Mouse (Mus musculus) lung, embryonic 16.5 days (tissue): ENCODE results near the gene Rasgrp2. TPM values are rescaled to one million over a fixed set of nuclear protein-coding genes. Genes with fewer than 3 reads are reported as not detected.

Experiments
- ATAC-seq: fragments of 200-750 bp; cut with Nextera tagmentation; 2 replicates; pipeline ENCODE4 v1.8.0; 2017; ENCODE audit warnings: low read depth, mild to moderate bottlenecking, moderate library complexity
- H3K27ac ChIP-seq: fragments of 300-500 bp; sonication (generic); 2 replicates; pipeline ENCODE4 v1.5.1; 2014; ENCODE audit warnings: mild to moderate bottlenecking, control low read depth, low read length
- H3K27me3 ChIP-seq: fragments of 300-500 bp; sonication (generic); 2 replicates; pipeline ENCODE4 v1.6.1; 2014; ENCODE audit warnings: low read depth, low read length, mixed read lengths; ENCODE audit not compliant: control insufficient read depth, insufficient read depth
- H3K36me3 ChIP-seq: fragments of 300-500 bp; sonication (generic); 2 replicates; pipeline ENCODE4 v1.6.1; 2014; ENCODE audit warnings: low read length; ENCODE audit not compliant: control insufficient read depth, insufficient read depth
- H3K4me1 ChIP-seq: fragments of 300-500 bp; sonication (generic); replicated peaks from 2 replicates; pipeline ENCODE4 v1.6.1; 2014; ENCODE audit warnings: low read length, mixed read lengths; ENCODE audit not compliant: control insufficient read depth, insufficient read depth
- H3K4me2 ChIP-seq: fragments of 300-500 bp; sonication (generic); 2 replicates; pipeline ENCODE4 v1.6.1; 2014; ENCODE audit warnings: low read depth, low read length, control low read depth
- H3K4me3 ChIP-seq: fragments of 300-500 bp; sonication (generic); 2 replicates; pipeline ENCODE4 v1.5.1; 2014; ENCODE audit warnings: mild to moderate bottlenecking, low read length, control low read depth
- H3K9ac ChIP-seq: fragments of 300-500 bp; sonication (generic); 2 replicates; pipeline ENCODE4 v1.6.1; 2014; ENCODE audit warnings: low read length, control low read depth
- H3K9me3 ChIP-seq: fragments of 300-500 bp; sonication (generic); 2 replicates; pipeline ENCODE4 v1.6.1; 2016; ENCODE audit warnings: low read length; ENCODE audit not compliant: control insufficient read depth
- WGBS: fragments of 180-500 bp; shearing (Covaris S2); extraction: QIAGEN DNeasy Blood & Tissue Kit; methylation state at CpG from one replicate; pipeline ENCODE4 v1.1.7; 2014; 5-methylcytosine and 5-hydroxymethylcytosine counted together
- polyA plus RNA-seq: library from polyadenylated mRNA; unstranded; fragments of >200 nt; fragmentation: Nextera tagmentation; extraction: Ambion mirVana; gene quantifications from 2 replicates; pipeline ENCODE4 v1.2.1, GENCODE M21; 2015

The Rasgrp2 gene
- polyA plus RNA-seq, 1 experiment from 2014 or later = 93.7 TPM

- Histone ChIP-seq H3K27ac (no peak overlapping the region), H3K36me3 (no peaks in the 10 kb centered on the region), H3K27me3 (peaks cover 45% of the 10 kb centered on the region), H3K9ac (no peak overlapping the region), H3K4me2 (no peak overlapping the region), H3K4me1 (peaks cover 7% of the 10 kb centered on the region), H3K4me3 (no peak overlapping the region), H3K9me3 (no peaks in the 10 kb centered on the region)
- 48% methylated on average over 19 of the region's 19 CpGs for WGBS
- no peak for ATAC-seq
Measured at GRCm38 (mm10) chr19:6420481-6421210, 21.5 kb downstream of the Rasgrp2 start.

GRCm38 (mm10) chr19:6421211-6421590 is 22.1 kb downstream of the Rasgrp2 start:
- Histone ChIP-seq H3K27me3 (peaks cover 51% of the 10 kb centered on the region), H3K4me2 (no peak overlapping the region), H3K4me1 (peaks cover 7% of the 10 kb centered on the region), H3K9ac (no peak overlapping the region), H3K27ac (no peak overlapping the region), H3K4me3 (no peak overlapping the region), H3K36me3 (no peaks in the 10 kb centered on the region), H3K9me3 (no peaks in the 10 kb centered on the region)
- 76% methylated on average over 9 of the region's 9 CpGs for WGBS
- no peak for ATAC-seq

DNA sequence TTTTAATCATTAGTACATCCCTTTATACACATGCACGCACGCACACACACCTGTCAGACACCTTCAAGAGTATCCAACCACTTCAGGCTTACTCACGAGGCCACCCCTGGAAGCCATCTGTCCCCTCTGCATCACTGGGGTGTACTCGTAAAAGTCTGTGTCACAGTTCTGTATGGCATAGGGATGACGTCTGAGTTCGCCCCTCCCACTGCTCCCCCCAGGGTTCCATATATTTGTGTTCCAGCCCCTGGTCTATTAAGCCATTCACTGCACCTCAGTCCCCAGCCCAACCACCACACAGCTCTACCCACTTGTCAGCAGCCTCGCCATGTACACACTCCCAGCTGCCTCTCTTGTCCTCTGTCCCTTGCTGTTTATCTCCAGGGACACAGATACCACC is 22.9 kb downstream of the Rasgrp2 start:
- peaks cover 7% of the 10 kb centered on the region for H3K4me1 ChIP-seq
- H3K4me2 ChIP-seq = no peak overlapping the region
- no peaks in the 10 kb centered on the region for H3K9me3 ChIP-seq
- no peak overlapping the region for H3K4me3 ChIP-seq
- no peaks in the 10 kb centered on the region for H3K36me3 ChIP-seq
- ATAC-seq = no peak
- H3K9ac ChIP-seq = no peak overlapping the region
- WGBS = 41% methylated on average over 7 of the region's 7 CpGs
- H3K27me3 ChIP-seq = peaks cover 58% of the 10 kb centered on the region
- H3K27ac ChIP-seq = no peak overlapping the region

DNA sequence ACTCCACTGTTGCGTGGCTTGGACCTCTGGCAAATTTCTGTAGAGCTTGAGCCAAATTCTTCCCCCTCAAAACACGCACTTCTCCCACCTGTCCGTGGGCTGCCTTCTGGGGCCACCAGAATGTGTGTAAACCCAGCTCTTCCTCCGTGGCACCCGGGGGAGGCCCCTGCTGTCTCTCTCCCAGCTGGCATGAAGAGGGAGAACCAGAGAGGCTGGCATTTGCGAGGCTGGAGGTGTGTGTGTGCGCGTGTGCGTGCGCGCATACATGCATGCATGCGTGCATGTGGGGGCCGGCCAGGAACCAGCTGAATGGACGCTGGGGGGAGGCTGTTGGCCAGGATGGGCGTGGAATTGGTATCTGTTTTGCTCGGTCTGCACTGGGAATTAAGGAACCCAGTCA is 24.1 kb downstream of the Rasgrp2 start:
- no peaks in the 10 kb centered on the region for H3K9me3 ChIP-seq
- no peak overlapping the region for H3K27ac ChIP-seq
- no peak overlapping the region for H3K4me3 ChIP-seq
- H3K4me1 ChIP-seq = peaks cover 13% of the 10 kb centered on the region
- H3K27me3 ChIP-seq = peaks cover 62% of the 10 kb centered on the region
- 72% methylated on average over 16 of the region's 16 CpGs for WGBS
- no peaks in the 10 kb centered on the region for H3K36me3 ChIP-seq
- no peak for ATAC-seq
- H3K9ac ChIP-seq = no peak overlapping the region
- no peak overlapping the region for H3K4me2 ChIP-seq

DNA sequence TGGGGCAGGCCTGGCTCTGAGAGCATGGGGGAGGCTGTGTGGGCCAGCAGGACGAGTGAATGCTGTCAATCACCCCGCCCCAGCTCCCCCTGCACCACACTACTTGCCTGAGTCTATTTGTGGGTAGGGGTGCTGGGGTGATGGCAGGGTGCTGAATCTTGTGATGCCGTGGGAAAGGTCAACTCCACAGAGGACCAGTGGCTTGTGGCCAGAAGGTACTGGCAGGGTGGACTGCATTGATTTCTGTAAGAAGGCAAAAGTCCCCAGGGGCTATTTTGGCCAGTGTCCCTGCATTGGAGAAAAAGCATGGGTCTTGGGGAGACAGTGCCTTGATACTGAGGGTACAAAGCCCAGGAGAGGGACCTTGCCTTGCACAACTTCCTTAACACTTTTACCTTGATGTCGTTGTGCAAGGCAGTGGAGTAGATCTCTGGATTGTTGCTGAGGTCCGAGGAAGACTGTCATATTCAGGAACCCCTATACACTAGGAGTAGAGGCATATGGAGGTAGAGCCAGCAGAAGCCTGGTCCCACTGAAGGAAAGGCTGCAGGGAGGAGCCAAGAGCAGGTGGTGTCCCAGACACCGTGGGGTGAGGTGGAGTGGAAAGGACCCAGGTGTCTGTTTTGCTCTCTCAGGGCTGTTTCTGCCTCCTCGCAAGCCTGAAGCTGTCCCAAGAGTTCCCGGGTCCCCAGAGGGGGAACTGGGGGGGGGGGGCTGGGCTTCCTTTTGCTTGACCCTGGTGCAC is 25.2 kb downstream of the Rasgrp2 start:
- H3K27ac ChIP-seq = no peak overlapping the region
- no peaks in the 10 kb centered on the region for H3K36me3 ChIP-seq
- peaks cover 13% of the 10 kb centered on the region for H3K4me1 ChIP-seq
- H3K9me3 ChIP-seq = no peaks in the 10 kb centered on the region
- no peak overlapping the region for H3K4me3 ChIP-seq
- no peak overlapping the region for H3K4me2 ChIP-seq
- WGBS = 59% methylated on average over 8 of the region's 8 CpGs
- H3K9ac ChIP-seq = no peak overlapping the region
- no peak for ATAC-seq
- peaks cover 62% of the 10 kb centered on the region for H3K27me3 ChIP-seq

DNA sequence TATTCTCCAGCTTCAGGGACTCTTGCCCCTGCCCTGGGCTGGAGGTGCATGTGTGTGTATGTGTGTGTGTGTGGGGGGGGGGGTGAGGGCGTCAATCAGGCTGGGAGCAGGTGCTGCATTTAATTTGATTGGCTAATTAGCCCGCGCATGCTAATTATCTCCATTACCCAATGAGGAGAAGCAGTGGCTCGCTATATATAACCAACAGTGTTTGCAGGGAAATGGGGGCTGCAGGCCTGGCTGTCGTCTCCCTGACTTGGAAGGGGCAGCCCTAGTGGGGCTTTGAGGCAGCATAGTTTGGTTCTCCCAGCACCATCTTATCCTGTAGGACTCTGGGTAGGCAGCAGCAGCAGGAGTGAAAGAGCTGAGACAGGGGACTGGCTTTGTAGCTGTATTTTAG is 26.5 kb downstream of the Rasgrp2 start:
- no peak for ATAC-seq
- H3K4me3 ChIP-seq = no peak overlapping the region
- H3K27ac ChIP-seq = no peak overlapping the region
- peaks cover 62% of the 10 kb centered on the region for H3K27me3 ChIP-seq
- peaks cover 13% of the 10 kb centered on the region for H3K4me1 ChIP-seq
- H3K36me3 ChIP-seq = no peaks in the 10 kb centered on the region
- H3K9ac ChIP-seq = no peak overlapping the region
- 43% methylated on average over 5 of the region's 5 CpGs for WGBS
- H3K4me2 ChIP-seq = no peak overlapping the region
- no peaks in the 10 kb centered on the region for H3K9me3 ChIP-seq

- H3K4me2 ChIP-seq = no peak overlapping the region
- H3K9me3 ChIP-seq = no peaks in the 10 kb centered on the region
- peaks cover 56% of the 10 kb centered on the region for H3K27me3 ChIP-seq
- H3K27ac ChIP-seq = no peak overlapping the region
- no peak overlapping the region for H3K4me3 ChIP-seq
- H3K4me1 ChIP-seq = peaks cover 13% of the 10 kb centered on the region
- no peaks in the 10 kb centered on the region for H3K36me3 ChIP-seq
- 0 out of 2 replicates have a peak, but pooled peaks have one; percentile 26 for ATAC-seq
- WGBS = 22% methylated on average over 13 of the region's 13 CpGs
- no peak overlapping the region for H3K9ac ChIP-seq
Measured at GRCm38 (mm10) chr19:6426703-6427500, 27.8 kb downstream of the Rasgrp2 start.

DNA sequence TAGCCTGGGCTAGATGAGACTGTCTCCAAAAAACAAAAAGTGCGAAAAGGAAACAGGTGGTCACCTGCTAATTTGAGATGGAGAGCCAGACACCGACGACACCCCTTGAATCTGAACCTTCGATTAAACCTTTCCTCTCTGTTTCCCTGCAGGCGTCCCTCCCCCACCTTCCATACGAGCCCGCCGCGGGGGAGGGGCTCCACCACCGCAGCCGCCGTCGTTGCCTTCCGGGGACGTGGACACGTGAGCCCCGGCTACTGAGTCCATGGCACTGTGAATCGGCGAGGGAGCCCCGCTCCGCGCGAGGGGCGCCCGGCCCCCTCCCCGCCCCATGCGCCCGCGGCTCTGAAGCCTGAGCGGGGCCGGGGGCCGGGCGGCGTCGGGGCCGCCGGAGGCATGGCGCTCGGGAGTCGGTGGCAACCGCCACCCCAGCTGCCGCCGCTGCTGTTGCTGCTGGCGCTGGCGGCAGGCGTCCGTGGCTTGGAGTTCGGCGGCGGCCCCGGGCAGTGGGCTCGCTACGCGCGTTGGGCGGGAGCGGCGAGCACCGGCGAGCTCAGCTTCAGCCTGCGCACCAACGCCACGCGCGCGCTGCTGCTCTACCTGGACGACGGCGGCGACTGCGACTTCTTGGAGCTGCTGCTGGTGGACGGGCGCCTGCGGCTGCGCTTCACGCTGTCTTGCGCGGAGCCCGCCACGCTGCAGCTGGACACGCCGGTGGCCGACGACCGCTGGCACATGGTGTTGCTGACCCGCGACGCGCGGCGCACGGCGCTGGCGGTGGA is 28.7 kb downstream of the Rasgrp2 start:
- peak; percentile 59; the same call in 1 of the 2 replicates for ATAC-seq
- no peak overlapping the region for H3K27ac ChIP-seq
- peaks cover 56% of the 10 kb centered on the region for H3K27me3 ChIP-seq
- peak overlapping the region; percentile 46 for H3K4me2 ChIP-seq
- H3K36me3 ChIP-seq = no peaks in the 10 kb centered on the region
- peak overlapping the region; percentile 30 for H3K4me3 ChIP-seq
- H3K9ac ChIP-seq = no peak overlapping the region
- WGBS = under 1% methylated on average over 74 of the region's 94 CpGs
- H3K9me3 ChIP-seq = no peaks in the 10 kb centered on the region
- peaks cover 13% of the 10 kb centered on the region for H3K4me1 ChIP-seq
